ENCODE assay signal across 8 mouse cellular contexts in genomic region chrX:7428621-7429523, GRCm38 (mm10). TPM values are rescaled to one million over a fixed set of nuclear protein-coding genes. Genes with fewer than 3 reads are reported as not detected.
A peak's percentile ranks its signal among the peaks of the same experiment; 100 is the strongest.
DNase-seq lines count a peak whose midpoint lies in the region; ATAC-seq and TF ChIP-seq lines count a peak whose summit lies in the region.

No protein-coding gene starts in this region.

- TF ChIP-seq CTCF in kidney, postnatal 0 days (IDR thresholded peaks at IDR 0.05; ENCODE audit: low read depth): no peak

- 45% methylated on average over 20 of the region's 20 CpGs for WGBS in heart, embryonic 13.5 days
- WGBS in kidney, postnatal 0 days: 53% methylated on average over 20 of the region's 20 CpGs
- WGBS in midbrain, embryonic 12.5 days: 53% methylated on average over 20 of the region's 20 CpGs

- no peaks in the 10 kb centered on the region for H3K9me3 ChIP-seq in heart, embryonic 13.5 days
- H3K9me3 ChIP-seq in kidney, postnatal 0 days (replicated peaks; ENCODE audit: low read length): no peaks in the 10 kb centered on the region
- no peaks in the 10 kb centered on the region for H3K9me3 ChIP-seq in midbrain, embryonic 12.5 days

- H3K4me2 ChIP-seq in heart, embryonic 13.5 days: peak overlapping the region; percentile 52
- H3K4me2 ChIP-seq in kidney, postnatal 0 days (ENCODE audit: low read length): no peak overlapping the region
- H3K4me2 ChIP-seq in midbrain, embryonic 12.5 days (replicated peaks): peak overlapping the region; percentile 28

- H3K27me3 ChIP-seq in heart, embryonic 13.5 days (replicated peaks): no peaks in the 10 kb centered on the region
- no peaks in the 10 kb centered on the region for H3K27me3 ChIP-seq in kidney, postnatal 0 days (ENCODE audit: insufficient read depth, low read length)
- H3K27me3 ChIP-seq in midbrain, embryonic 12.5 days: no peaks in the 10 kb centered on the region

- peak overlapping the region; percentile 17; the same call in 1 of the 2 replicates for H3K4me3 ChIP-seq in heart, embryonic 13.5 days
- no peak overlapping the region for H3K4me3 ChIP-seq in kidney, postnatal 0 days (replicated peaks; ENCODE audit: low read depth, low read length)
- no peak overlapping the region for H3K4me3 ChIP-seq in midbrain, embryonic 12.5 days

- peak; percentile 40 to 44 for DNase-seq in left cerebral cortex, postnatal 10 days (ENCODE audit: extremely low spot score in 1 of 2, low spot score in 2 of 2)
- DNase-seq in left cerebral cortex, postnatal 36 days (ENCODE audit: low spot score in 2 of 2): no peak
- DNase-seq in kidney, postnatal 0 days (ENCODE audit: low spot score): no peak
- DNase-seq in T-cell, adult 2 months (ENCODE audit: low spot score): no peak

- ATAC-seq in common myeloid progenitor, adult 5-6 weeks (replicated peaks; ENCODE audit: low read depth, poor library complexity, severe bottlenecking): peak; percentile 46; the same call in 1 of the 2 replicates
- no peak for ATAC-seq in heart, embryonic 13.5 days (ENCODE audit: extremely low read depth, insufficient number of reproducible peaks, low FRiP score, low TSS enrichment)
- 0 out of 2 replicates have a peak, but pooled peaks have one; percentile 13 for ATAC-seq in kidney, postnatal 0 days (replicated peaks; ENCODE audit: low FRiP score, low read depth)
- peak; percentile 81 for ATAC-seq in midbrain, embryonic 12.5 days (ENCODE audit: low FRiP score, low read depth)
- no peak for ATAC-seq in erythroid progenitor cell, adult 5-6 weeks (replicated peaks; ENCODE audit: low FRiP score, poor library complexity, severe bottlenecking)

- H3K9ac ChIP-seq in heart, embryonic 13.5 days: no peak overlapping the region
- H3K9ac ChIP-seq in kidney, postnatal 0 days (ENCODE audit: low read depth, low read length): no peak overlapping the region
- H3K9ac ChIP-seq in midbrain, embryonic 12.5 days (replicated peaks): no peak overlapping the region

- H3K36me3 ChIP-seq in heart, embryonic 13.5 days: no peaks in the 10 kb centered on the region
- no peaks in the 10 kb centered on the region for H3K36me3 ChIP-seq in kidney, postnatal 0 days (ENCODE audit: insufficient read depth, low read length)
- H3K36me3 ChIP-seq in midbrain, embryonic 12.5 days: no peaks in the 10 kb centered on the region

- peaks cover 18% of the 10 kb centered on the region for H3K4me1 ChIP-seq in heart, embryonic 13.5 days
- no peaks in the 10 kb centered on the region for H3K4me1 ChIP-seq in kidney, postnatal 0 days (replicated peaks; ENCODE audit: insufficient read depth, low read length)
- H3K4me1 ChIP-seq in midbrain, embryonic 12.5 days: peaks cover 5% of the 10 kb centered on the region; the same call in 1 of the 2 replicates

- peak overlapping the region; percentile 71 for H3K27ac ChIP-seq in heart, embryonic 13.5 days (replicated peaks)
- H3K27ac ChIP-seq in kidney, postnatal 0 days: no peak overlapping the region
- 0 out of 2 replicates have a peak overlapping the region, but pooled peaks have one; percentile 30 for H3K27ac ChIP-seq in midbrain, embryonic 12.5 days (replicated peaks)

- intact Hi-C loops in left cerebral cortex, postnatal 10 days (cut with DNase I): loop anchor here (5.0 to 10.0 kb wide), 2 partner anchors 38 to 54 kb away; partner anchors contain the start of gene Usp27x
- intact Hi-C loops in left cerebral cortex, postnatal 36 days (cut with DNase I): no loop called here

RNA-seq across cellular contexts. Expression of gene Usp27x, which starts 53.2 kb away (rescaled TPM):
- 10 to 100 TPM; 15.5 to 16.2 TPM for total RNA-seq in left cerebral cortex, postnatal 10 days (2021)
- 10 to 100 TPM; 12.3 to 14.6 TPM for total RNA-seq in left cerebral cortex, postnatal 36 days (2021)
- total RNA-seq in common myeloid progenitor, adult 5-6 weeks (2017): 0.37 and 0.63 TPM in 2 replicates
- polyA plus RNA-seq in heart, embryonic 13.5 days (2015; fragmentation: Nextera tagmentation; extraction: Ambion mirVana): 0.44 and 0.56 TPM in 2 replicates
- 0.70 and 0.74 TPM in 2 replicates for polyA plus RNA-seq in kidney, postnatal 0 days (2015; fragmentation: Nextera tagmentation; extraction: Ambion mirVana)
- 1.3 and 1.9 TPM in 2 replicates for polyA plus RNA-seq in midbrain, embryonic 12.5 days (2016; fragmentation: Nextera tagmentation; extraction: Ambion mirVana)
- not detected in 2 replicates for total RNA-seq in erythroid progenitor cell, adult 5-6 weeks (2015; ENCODE audit: low replicate concordance)
- not detected in 2 replicates for total RNA-seq in erythroid progenitor cell, adult 5-6 weeks (2017; ENCODE audit: low replicate concordance)

Comparison
In these comparisons a context has a peak if more than half of its experiments do, and no peak if none do; other contexts are left out.
1. DNase-seq: peak in left cerebral cortex, postnatal 10 days (2 of 2); none in left cerebral cortex, postnatal 36 days (0 of 2), kidney, postnatal 0 days (single experiment) and T-cell, adult 2 months (single experiment).
2. ATAC-seq: peak in common myeloid progenitor, adult 5-6 weeks (single experiment), kidney, postnatal 0 days (single experiment) and midbrain, embryonic 12.5 days (single experiment); none in heart, embryonic 13.5 days (single experiment) and erythroid progenitor cell, adult 5-6 weeks (single experiment).